Mouse (Mus musculus): ENCODE measurements around the gene Higd1a. TPM values are rescaled to one million over a fixed set of nuclear protein-coding genes. Genes with fewer than 3 reads are reported as not detected.

Higd1a gene
- polyA plus RNA-seq, 1 experiment: not detected

DNA sequence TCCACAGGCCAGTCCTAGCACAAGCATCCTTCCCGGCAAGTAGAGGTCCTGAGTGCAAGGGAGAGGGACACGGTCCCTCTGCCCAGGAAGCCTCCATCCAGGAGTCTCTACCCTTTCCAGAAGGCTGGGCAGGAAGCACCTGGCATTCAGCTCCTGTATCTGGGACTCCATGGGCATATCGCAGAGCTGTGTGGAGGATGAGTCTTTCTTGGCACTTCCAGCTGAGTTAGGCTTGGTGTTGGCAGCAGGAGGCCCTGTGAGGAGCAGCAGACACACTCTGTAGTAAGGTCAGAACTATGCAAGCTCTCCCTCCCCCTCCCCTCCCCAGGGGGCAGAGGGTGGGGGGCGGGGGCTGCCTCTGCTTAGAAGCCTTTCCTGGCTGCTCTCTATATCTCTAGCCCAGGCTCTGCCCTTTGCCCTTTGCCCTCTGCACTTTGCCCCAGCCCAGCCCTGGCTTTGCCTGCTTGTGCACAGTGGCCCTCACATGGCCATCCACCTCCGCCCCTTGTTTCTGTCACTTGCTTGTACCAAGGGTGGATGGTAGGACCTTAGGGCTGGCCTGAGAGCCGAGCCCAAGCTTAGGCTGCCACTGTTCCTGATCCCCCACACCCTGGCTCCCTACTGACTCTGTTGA, 59.2 kb downstream of the Higd1a start:
- H3K27ac ChIP-seq (ENCODE audit: insufficient read depth, low read depth, low read length): no peak overlapping the region
- H3K4me3 ChIP-seq (ENCODE audit: insufficient read depth, low read depth, low read length): no peak overlapping the region
- WGBS: 58% methylated on average over 6 of the region's 6 CpGs
- peaks cover 17% of the 10 kb centered on the region; the same call in 1 of the 2 replicates for H3K4me1 ChIP-seq (ENCODE audit: control insufficient read depth, insufficient read depth, low read length)
- no peak for TF ChIP-seq POLR2A (IDR thresholded peaks at IDR 0.05; ENCODE audit: insufficient read depth, low read depth, low read length)
- no peak for TF ChIP-seq CTCF (IDR thresholded peaks at IDR 0.05; ENCODE audit: insufficient read depth, low read depth, low read length)

Other genes starting within 250 kb of the Higd1a start
- gene Lyzl4, start 216.3 kb downstream of the Higd1a start, polyA plus RNA-seq (2012; ENCODE audit: insufficient read depth, insufficient read length, low replicate concordance, missing spikeins): not detected in 2 replicates
- not detected in 2 replicates for gene Vipr1, start 215.6 kb downstream of the Higd1a start, polyA plus RNA-seq (2012; ENCODE audit: insufficient read depth, insufficient read length, low replicate concordance, missing spikeins)
- gene Sec22c, start 152.9 kb downstream of the Higd1a start, polyA plus RNA-seq (2012; ENCODE audit: insufficient read depth, insufficient read length, low replicate concordance, missing spikeins): not detected in 2 replicates
- not detected in 2 replicates for gene Ss18l2, start 148.0 kb downstream of the Higd1a start, polyA plus RNA-seq (2012; ENCODE audit: insufficient read depth, insufficient read length, low replicate concordance, missing spikeins)
- gene Nktr, start 139.2 kb downstream of the Higd1a start, polyA plus RNA-seq (2012; ENCODE audit: insufficient read depth, insufficient read length, low replicate concordance, missing spikeins): 164 and 673 TPM in 2 replicates
- not detected in 2 replicates for gene Zfp651, start 99.0 kb downstream of the Higd1a start, polyA plus RNA-seq (2012; ENCODE audit: insufficient read depth, insufficient read length, low replicate concordance, missing spikeins)
- gene Klhl40, start 80.8 kb downstream of the Higd1a start, polyA plus RNA-seq (2012; ENCODE audit: insufficient read depth, insufficient read length, low replicate concordance, missing spikeins): not detected in 2 replicates
- gene Hhatl, start 65.9 kb downstream of the Higd1a start, polyA plus RNA-seq (2012; ENCODE audit: insufficient read depth, insufficient read length, low replicate concordance, missing spikeins): not detected in 2 replicates
- gene Ccdc13, start 18.9 kb downstream of the Higd1a start, polyA plus RNA-seq (2012; ENCODE audit: insufficient read depth, insufficient read length, low replicate concordance, missing spikeins): not detected in 2 replicates
- gene Ackr2, start 40.0 kb upstream of the Higd1a start, polyA plus RNA-seq (2012; ENCODE audit: insufficient read depth, insufficient read length, low replicate concordance, missing spikeins): not detected in 2 replicates
- gene Cyp8b1, start 57.9 kb upstream of the Higd1a start, polyA plus RNA-seq (2012; ENCODE audit: insufficient read depth, insufficient read length, low replicate concordance, missing spikeins): not detected in 2 replicates
- gene Fam198a, start 92.6 kb upstream of the Higd1a start, polyA plus RNA-seq (2012; ENCODE audit: insufficient read depth, insufficient read length, low replicate concordance, missing spikeins): not detected in 2 replicates
- not detected in 2 replicates for gene Pomgnt2, start 138.7 kb upstream of the Higd1a start, polyA plus RNA-seq (2012; ENCODE audit: insufficient read depth, insufficient read length, low replicate concordance, missing spikeins)